Mouse (Mus musculus) macrophage (primary cell): ENCODE results near the gene Eml4. TPM values are rescaled to one million over a fixed set of nuclear protein-coding genes. Genes with fewer than 3 reads are reported as not detected.

Source experiments
- H3K27ac ChIP-seq: fragments of 350-480 bp; formaldehyde crosslinking; 2 replicates; pipeline ENCODE4 v1.9.0; 2021
- H3K36me3 ChIP-seq: fragments of 350-480 bp; formaldehyde crosslinking; 2 replicates; pipeline ENCODE4 v1.9.0; 2021; ENCODE audit errors: inconsistent target
- H3K4me3 ChIP-seq: fragments of 350-480 bp; formaldehyde crosslinking; 2 replicates; pipeline ENCODE4 v1.9.0; 2021; ENCODE audit errors: inconsistent target
- H3K79me2 ChIP-seq: fragments of 350-480 bp; formaldehyde crosslinking; 2 replicates; pipeline ENCODE4 v1.9.0; 2021; ENCODE audit errors: inconsistent target
- WGBS: methylation state at CpG from one replicate; pipeline ENCODE4 v1.1.7; 2026; ENCODE audit warnings: inconsistent platforms; ENCODE audit not compliant: missing documents; 5-methylcytosine and 5-hydroxymethylcytosine counted together
- polyA plus RNA-seq: library from polyadenylated mRNA; stranded (reverse); fragments of 250-400 nt; gene quantifications from 3 replicates; pipeline ENCODE4 v1.2.4, GENCODE M21; 2018; ENCODE audit warnings: inconsistent platforms

Gene Eml4
- polyA plus RNA-seq, 1 experiment from 2014 or later: 12.7 TPM

GRCm38 (mm10) chr17:83323410-83324268 lies 27.1 kb upstream of the Eml4 start:
- H3K4me3 ChIP-seq: no peak overlapping the region
- WGBS: 44% methylated on average over 19 of the region's 19 CpGs
- no peaks in the 10 kb centered on the region for H3K79me2 ChIP-seq
- no peak overlapping the region for H3K27ac ChIP-seq
- no peaks in the 10 kb centered on the region for H3K36me3 ChIP-seq

GRCm38 (mm10) chr17:83324269-83324616 lies 26.5 kb upstream of the Eml4 start:
- H3K79me2 ChIP-seq: no peaks in the 10 kb centered on the region
- WGBS: 77% methylated on average over 10 of the region's 11 CpGs
- H3K4me3 ChIP-seq: no peak overlapping the region
- H3K27ac ChIP-seq: no peak overlapping the region
- H3K36me3 ChIP-seq: no peaks in the 10 kb centered on the region

GRCm38 (mm10) chr17:83335183-83335584 lies 15.5 kb upstream of the Eml4 start:
- H3K4me3 ChIP-seq: 0 out of 2 replicates have a peak overlapping the region, but pooled peaks have one; percentile 2
- 54% methylated on average over 13 of the region's 13 CpGs for WGBS
- no peak overlapping the region for H3K27ac ChIP-seq
- H3K36me3 ChIP-seq: no peaks in the 10 kb centered on the region
- no peaks in the 10 kb centered on the region for H3K79me2 ChIP-seq

GRCm38 (mm10) chr17:83337051-83337898 lies 13.5 kb upstream of the Eml4 start:
- WGBS: 87% methylated on average over 13 of the region's 13 CpGs
- no peaks in the 10 kb centered on the region for H3K79me2 ChIP-seq
- no peaks in the 10 kb centered on the region for H3K36me3 ChIP-seq
- H3K27ac ChIP-seq: no peak overlapping the region
- no peak overlapping the region for H3K4me3 ChIP-seq

GRCm38 (mm10) chr17:83339368-83340085 lies 11.2 kb upstream of the Eml4 start:
- H3K79me2 ChIP-seq: no peaks in the 10 kb centered on the region
- 95% methylated on average over 13 of the region's 13 CpGs for WGBS
- H3K4me3 ChIP-seq: no peak overlapping the region
- no peak overlapping the region for H3K27ac ChIP-seq
- H3K36me3 ChIP-seq: no peaks in the 10 kb centered on the region

- no peak overlapping the region for H3K27ac ChIP-seq
- no peak overlapping the region for H3K4me3 ChIP-seq
- H3K36me3 ChIP-seq: no peaks in the 10 kb centered on the region
- 57% methylated on average over 16 of the region's 16 CpGs for WGBS
- no peaks in the 10 kb centered on the region for H3K79me2 ChIP-seq
These were observed 9.7 kb upstream of the Eml4 start for GRCm38 (mm10) chr17:83340895-83341524.

GRCm38 (mm10) chr17:83344226-83344625 lies 6.5 kb upstream of the Eml4 start:
- H3K27ac ChIP-seq: no peak overlapping the region
- whole genome bisulfite sequencing: 73% methylated on average over 7 of the region's 7 CpGs
- H3K79me2 ChIP-seq: no peaks in the 10 kb centered on the region
- H3K36me3 ChIP-seq: no peaks in the 10 kb centered on the region
- H3K4me3 ChIP-seq: no peak overlapping the region

GRCm38 (mm10) chr17:83348056-83348822 lies 2.5 kb upstream of the Eml4 start:
- Histone ChIP-seq H3K4me3 (no peak overlapping the region), H3K36me3 (no peaks in the 10 kb centered on the region), H3K79me2 (peaks cover 20% of the 10 kb centered on the region), H3K27ac (no peak overlapping the region)
- 75% methylated on average over 9 of the region's 9 CpGs for WGBS

- Histone ChIP-seq H3K27ac (peak overlapping the region; percentile 44), H3K36me3 (no peaks in the 10 kb centered on the region), H3K79me2 (peaks cover 49% of the 10 kb centered on the region), H3K4me3 (peak overlapping the region; percentile 61)
- under 1% methylated on average over 53 of the region's 57 CpGs for WGBS
These were observed 394 bp downstream of the Eml4 start for GRCm38 (mm10) chr17:83351119-83351531.

- peak overlapping the region; percentile 44 for H3K27ac ChIP-seq
- H3K79me2 ChIP-seq: peaks cover 56% of the 10 kb centered on the region
- H3K36me3 ChIP-seq: no peaks in the 10 kb centered on the region
- WGBS: 9% methylated on average over 13 of the region's 13 CpGs
- peak overlapping the region; percentile 61 for H3K4me3 ChIP-seq
These were observed 1.1 kb downstream of the Eml4 start for GRCm38 (mm10) chr17:83351601-83352413.

- no peaks in the 10 kb centered on the region for H3K36me3 ChIP-seq
- peaks cover 62% of the 10 kb centered on the region for H3K79me2 ChIP-seq
- WGBS: 23% methylated on average over 2 of the region's 2 CpGs
- H3K4me3 ChIP-seq: peak overlapping the region; percentile 61
- H3K27ac ChIP-seq: no peak overlapping the region
These were observed 1.7 kb downstream of the Eml4 start for GRCm38 (mm10) chr17:83352456-83352855.

- Histone ChIP-seq H3K79me2 (peaks cover 68% of the 10 kb centered on the region), H3K4me3 (no peak overlapping the region), H3K36me3 (no peaks in the 10 kb centered on the region), H3K27ac (no peak overlapping the region)
- WGBS: 54% methylated on average over 5 of the region's 5 CpGs
These were observed 2.3 kb downstream of the Eml4 start for GRCm38 (mm10) chr17:83353011-83353410.

- Histone ChIP-seq H3K4me3 (no peak overlapping the region), H3K79me2 (peaks cover 72% of the 10 kb centered on the region), H3K36me3 (no peaks in the 10 kb centered on the region), H3K27ac (no peak overlapping the region)
- WGBS: 67% methylated on average over 4 of the region's 4 CpGs
These were observed 2.7 kb downstream of the Eml4 start for GRCm38 (mm10) chr17:83353460-83353859.
